Mouse (Mus musculus) lung, embryonic 14.5 days (tissue): ENCODE data around the gene Fzd9. TPM values are rescaled to one million over a fixed set of nuclear protein-coding genes. Genes with fewer than 3 reads are reported as not detected.
A peak's percentile ranks its signal among the peaks of the same experiment; 100 is the strongest.

Source experiments
- ATAC-seq: fragments of 200-750 bp; cut with Nextera tagmentation; 2 replicates; pipeline ENCODE4 v1.8.0; 2017; ENCODE audit warnings: mild to moderate bottlenecking, moderate TSS enrichment, moderate library complexity; ENCODE audit not compliant: insufficient read depth
- DNase-seq: peaks from one replicate; pipeline ENCODE4 v3.0.0-alpha.2; 2015
- H3K27ac ChIP-seq: fragments of 300-500 bp; sonication (generic); 2 replicates; pipeline ENCODE4 v1.5.1; 2014; ENCODE audit warnings: low read depth, mild to moderate bottlenecking, moderate library complexity
- H3K27me3 ChIP-seq: fragments of 300-500 bp; sonication (generic); 2 replicates; pipeline ENCODE4 v1.6.1; 2014; ENCODE audit warnings: low read length, control low read depth; ENCODE audit not compliant: insufficient read depth
- H3K36me3 ChIP-seq: fragments of 300-500 bp; sonication (generic); 2 replicates; pipeline ENCODE4 v1.6.1; 2014; ENCODE audit warnings: control low read depth; ENCODE audit not compliant: insufficient read depth
- H3K4me1 ChIP-seq: fragments of 300-500 bp; sonication (generic); 2 replicates; pipeline ENCODE4 v1.6.1; 2014; ENCODE audit warnings: antibody characterized with exemption, control low read depth; ENCODE audit not compliant: insufficient read depth
- H3K4me2 ChIP-seq: fragments of 300-500 bp; sonication (generic); 2 replicates; pipeline ENCODE4 v1.6.1; 2014; ENCODE audit warnings: mild to moderate bottlenecking
- H3K4me3 ChIP-seq: fragments of 300-500 bp; sonication (generic); 2 replicates; pipeline ENCODE4 v1.5.1; 2014; ENCODE audit warnings: low read depth, low read length
- H3K9ac ChIP-seq: fragments of 300-500 bp; sonication (generic); 2 replicates; pipeline ENCODE4 v1.6.1; 2014
- H3K9me3 ChIP-seq: fragments of 300-500 bp; sonication (generic); 2 replicates; pipeline ENCODE4 v1.6.1; 2016; ENCODE audit warnings: low read depth, low read length, control low read depth
- CTCF ChIP-seq: IDR thresholded peaks from 2 replicates; pipeline ENCODE4 v1.5.1; 2016; ENCODE audit warnings: antibody characterized with exemption, low read depth
- WGBS: fragments of 180-500 bp; shearing (Covaris S2); extraction: QIAGEN DNeasy Blood & Tissue Kit; methylation state at CpG from one replicate; pipeline ENCODE4 v1.1.7; 2014; 5-methylcytosine and 5-hydroxymethylcytosine counted together
- microRNA-seq: library from miRNA; unstranded; fragments of <30 nt; microRNA quantifications from one replicate; pipeline ENCODE4, GENCODE M21; 2016; ENCODE audit warnings: borderline number of aligned reads
- polyA plus RNA-seq: library from polyadenylated mRNA; unstranded; fragments of >200 nt; fragmentation: Nextera tagmentation; extraction: Ambion mirVana; gene quantifications from 2 replicates; pipeline ENCODE4 v1.2.1, GENCODE M21; 2014

Gene Fzd9
- polyA plus RNA-seq, 1 experiment from 2014 or later: 0.43 TPM

DNA sequence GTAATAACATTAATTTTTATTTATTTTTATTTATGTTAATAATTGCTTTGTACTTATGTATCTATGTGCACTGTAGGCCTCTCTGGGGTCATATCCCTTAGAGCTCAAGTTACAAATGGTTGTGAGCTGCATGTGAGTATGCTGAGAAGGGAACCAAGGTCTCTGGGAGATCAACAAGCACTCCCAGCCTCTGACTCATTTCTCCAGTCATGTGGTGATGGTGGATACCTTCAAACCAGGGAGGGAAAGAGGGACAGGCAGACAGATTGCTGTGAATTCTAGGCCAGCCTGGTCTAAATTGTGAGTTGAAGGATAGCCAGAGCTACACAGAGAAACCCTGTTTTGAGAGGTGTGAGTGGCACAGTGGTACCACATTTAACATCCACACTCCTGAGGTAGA, 30.1 kb downstream of the Fzd9 start:
- ATAC-seq (no peak), DNase-seq (no peak)
- no peak overlapping the region for H3K4me3 ChIP-seq
- no peak overlapping the region for H3K4me2 ChIP-seq
- no peak for TF ChIP-seq CTCF
- no peaks in the 10 kb centered on the region for H3K27me3 ChIP-seq
- no peaks in the 10 kb centered on the region for H3K4me1 ChIP-seq
- H3K36me3 ChIP-seq: peaks cover 96% of the 10 kb centered on the region
- H3K9me3 ChIP-seq: no peaks in the 10 kb centered on the region
- H3K27ac ChIP-seq: no peak overlapping the region
- H3K9ac ChIP-seq: no peak overlapping the region

GRCm38 (mm10) chr5:135216871-135217270, 34.2 kb downstream of the Fzd9 start:
- TF ChIP-seq CTCF: no peak
- no peak for DNase-seq
- Histone ChIP-seq H3K9me3 (no peaks in the 10 kb centered on the region), H3K27ac (no peak overlapping the region), H3K27me3 (no peaks in the 10 kb centered on the region), H3K4me1 (no peaks in the 10 kb centered on the region), H3K4me3 (no peak overlapping the region), H3K36me3 (peaks cover 99% of the 10 kb centered on the region), H3K9ac (no peak overlapping the region), H3K4me2 (no peak overlapping the region)
- 89% methylated on average over 6 of the region's 6 CpGs for WGBS
- no peak for ATAC-seq

GRCm38 (mm10) chr5:135208197-135208596, 42.8 kb downstream of the Fzd9 start:
- Histone ChIP-seq H3K4me2 (no peak overlapping the region), H3K9ac (no peak overlapping the region), H3K4me1 (no peaks in the 10 kb centered on the region), H3K27me3 (no peaks in the 10 kb centered on the region), H3K9me3 (no peaks in the 10 kb centered on the region), H3K27ac (no peak overlapping the region), H3K36me3 (peaks cover 97% of the 10 kb centered on the region), H3K4me3 (no peak overlapping the region)
- peak; percentile 36 for DNase-seq
- peak; percentile 39 for TF ChIP-seq CTCF
- 92% methylated on average over 1 of the region's 1 CpGs for WGBS
- no peak for ATAC-seq

DNA sequence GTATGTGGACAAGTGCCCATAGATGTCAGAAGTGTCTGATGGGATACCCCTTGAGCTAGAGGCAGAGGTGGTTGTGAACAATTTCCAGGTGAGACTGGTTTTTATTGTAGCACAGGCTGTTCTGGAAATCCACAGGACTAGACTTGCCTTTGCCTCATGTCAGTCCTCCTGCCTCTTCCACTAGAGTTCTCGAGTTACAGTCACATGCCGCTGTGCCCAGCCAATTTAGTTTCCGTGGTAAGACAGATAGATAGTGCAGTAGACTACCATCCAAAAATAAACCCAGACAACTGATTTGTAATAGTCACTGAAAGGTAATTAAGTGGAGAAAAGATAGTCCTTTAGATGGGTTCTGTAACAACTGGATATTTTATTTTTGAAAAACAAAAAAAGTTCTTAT, 48.3 kb downstream of the Fzd9 start:
- no peak for ATAC-seq

More for the DNA sequence above, 48.3 kb downstream of the Fzd9 start:
- H3K4me2 ChIP-seq: no peak overlapping the region
- no peak for TF ChIP-seq CTCF
- no peak overlapping the region for H3K9ac ChIP-seq
- no peaks in the 10 kb centered on the region for H3K4me1 ChIP-seq
- no peak overlapping the region for H3K27ac ChIP-seq
- WGBS: 80% methylated on average over 3 of the region's 3 CpGs
- H3K4me3 ChIP-seq: no peak overlapping the region
- DNase-seq: no peak
- H3K36me3 ChIP-seq: peaks cover 90% of the 10 kb centered on the region
- no peaks in the 10 kb centered on the region for H3K9me3 ChIP-seq
- H3K27me3 ChIP-seq: no peaks in the 10 kb centered on the region

Small RNAs within 50 kb of the gene (microRNA-seq; reads per million reads assigned to microRNA genes)
- gene Gm25315: not detected

Other genes with a start within 250 kb of the Fzd9 start
- gene Abhd11, start 242.1 kb downstream of the Fzd9 start, polyA plus RNA-seq: 60.0 and 71.0 TPM in 2 replicates
- gene Stx1a, start 227.7 kb downstream of the Fzd9 start, polyA plus RNA-seq: 13.2 and 14.5 TPM in 2 replicates
- 31.9 and 33.2 TPM in 2 replicates for gene Dnajc30, start 187.0 kb downstream of the Fzd9 start, polyA plus RNA-seq
- 102 and 116 TPM in 2 replicates for gene Bud23, start 186.3 kb downstream of the Fzd9 start, polyA plus RNA-seq
- 5.6 and 7.1 TPM in 2 replicates for gene Vps37d, start 173.0 kb downstream of the Fzd9 start, polyA plus RNA-seq
- gene Mlxipl, start 161.3 kb downstream of the Fzd9 start, polyA plus RNA-seq: 2.1 and 2.5 TPM in 2 replicates
- gene Tbl2, start 101.6 kb downstream of the Fzd9 start, polyA plus RNA-seq: 22.5 and 25.8 TPM in 2 replicates
- 50.2 and 52.0 TPM in 2 replicates for gene Bcl7b, start 82.9 kb downstream of the Fzd9 start, polyA plus RNA-seq
- gene Baz1b, start 64.0 kb downstream of the Fzd9 start, polyA plus RNA-seq: 68.9 and 70.9 TPM in 2 replicates
- 0.15 TPM in 1 of 2 replicates, not detected in the other for gene Fkbp6, start 98.8 kb upstream of the Fzd9 start, polyA plus RNA-seq
- not detected in 2 replicates for gene Trim50, start 102.1 kb upstream of the Fzd9 start, polyA plus RNA-seq
- 26.7 and 30.7 TPM in 2 replicates for gene Nsun5, start 118.7 kb upstream of the Fzd9 start, polyA plus RNA-seq
- 18.9 and 19.1 TPM in 2 replicates for gene Pom121, start 143.3 kb upstream of the Fzd9 start, polyA plus RNA-seq